20 mouse cellular contexts compared by ENCODE assay signal in the genomic region with DNA sequence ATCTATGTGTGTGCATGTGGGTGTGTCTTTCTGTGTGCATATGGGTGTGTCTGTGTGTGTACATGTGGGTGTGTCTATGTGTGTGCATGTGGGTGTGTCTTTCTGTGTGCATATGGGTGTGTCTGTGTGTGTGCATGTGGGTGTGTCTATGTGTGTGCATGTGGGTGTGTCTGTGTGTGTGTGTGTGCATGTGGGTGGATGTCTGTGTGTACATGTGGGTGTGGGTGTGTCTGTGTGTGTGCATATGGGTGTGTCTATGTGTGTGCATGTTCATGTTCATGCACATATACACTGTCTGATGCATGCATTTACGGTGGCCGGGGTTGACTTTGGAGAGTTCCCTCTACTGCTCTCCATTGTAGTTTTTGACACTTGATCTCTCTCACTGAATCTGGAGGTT. TPM values are rescaled to one million over a fixed set of nuclear protein-coding genes. Genes with fewer than 3 reads are reported as not detected.
"Had no signal": no experiment of that assay in that cellular context is flagged by ENCODE, and none has a peak within 500 bp of the region (broad histone marks: within the 10 kb centered on the region; RNA-seq: fewer than 3 reads in every experiment).

No protein-coding gene starts in this region.

- H3K9ac ChIP-seq: liver, embryonic 15.5 days; lung, embryonic 14.5 days; midbrain, embryonic 12.5 days; stomach, embryonic 15.5 days had no signal

- H3K4me1 ChIP-seq: liver, embryonic 15.5 days; stomach, embryonic 15.5 days had no signal

- DNase-seq: kidney, adult 9 months; kidney, postnatal 4 days; lung, embryonic 14.5 days; lung, postnatal 14 days; retina, postnatal 1 day; right cerebral cortex, postnatal 4 days; spleen, adult 18-20 months; thymus, adult 18-20 months; thymus, postnatal 14 days had no signal

- H3K4me2 ChIP-seq: liver, embryonic 11.5 days; liver, embryonic 15.5 days; lung, embryonic 14.5 days; midbrain, embryonic 12.5 days; stomach, embryonic 15.5 days had no signal

- H3K4me3 ChIP-seq: layer of hippocampus, adult 2 months; liver, embryonic 15.5 days; megakaryocyte, embryonic 14.5 days; midbrain, embryonic 12.5 days; myocyte; stomach, embryonic 15.5 days had no signal

- H3K36me3 ChIP-seq: liver, embryonic 15.5 days; midbrain, embryonic 12.5 days; stomach, embryonic 15.5 days had no signal

- ATAC-seq: inflammation-experienced regulatory T-cells, adult 6 months; intestine, postnatal 0 days had no signal

- H3K27ac ChIP-seq: layer of hippocampus, adult 2 months; liver, embryonic 15.5 days; macrophage; midbrain, embryonic 12.5 days; stomach, embryonic 15.5 days had no signal

- H3K9me3 ChIP-seq: liver, embryonic 15.5 days; midbrain, embryonic 12.5 days; stomach, embryonic 15.5 days had no signal

- H3K27me3 ChIP-seq: liver, embryonic 15.5 days; midbrain, embryonic 12.5 days; stomach, embryonic 15.5 days had no signal

RNA-seq across cellular contexts. Expression of a gene that starts 13.9 kb away (rescaled TPM):
- polyA plus RNA-seq: intestine, postnatal 0 days; liver, embryonic 11.5 days; liver, embryonic 15.5 days; macrophage; midbrain, embryonic 12.5 days; myocyte; neural tube, embryonic 11.5 days; stomach, embryonic 15.5 days had no signal

RNA-seq across cellular contexts. Expression of a gene that starts 57.7 kb away (rescaled TPM):
- polyA plus RNA-seq: liver, embryonic 11.5 days; myocyte had no signal
